Mouse (Mus musculus) thymus, adult 2 months (tissue): Measurements from ENCODE around the gene Heg1.

Experiments
- CTCF ChIP-seq: fragments of 200-500 bp; IDR thresholded peaks from 2 replicates; pipeline ENCODE4 v1.5.1; 2012; ENCODE audit warnings: mild to moderate bottlenecking, control low read depth, low read length, moderate library complexity, borderline replicate concordance; ENCODE audit not compliant: control insufficient read depth, poor library complexity, insufficient read depth; ENCODE audit errors: extremely low read depth
- POLR2A ChIP-seq: fragments of 200-500 bp; IDR thresholded peaks from 2 replicates; pipeline ENCODE4 v1.6.1; 2012; ENCODE audit warnings: mild to moderate bottlenecking, low read length, control low read depth, moderate library complexity; ENCODE audit not compliant: control insufficient read depth, poor library complexity, insufficient read depth; ENCODE audit errors: extremely low read depth

DNA sequence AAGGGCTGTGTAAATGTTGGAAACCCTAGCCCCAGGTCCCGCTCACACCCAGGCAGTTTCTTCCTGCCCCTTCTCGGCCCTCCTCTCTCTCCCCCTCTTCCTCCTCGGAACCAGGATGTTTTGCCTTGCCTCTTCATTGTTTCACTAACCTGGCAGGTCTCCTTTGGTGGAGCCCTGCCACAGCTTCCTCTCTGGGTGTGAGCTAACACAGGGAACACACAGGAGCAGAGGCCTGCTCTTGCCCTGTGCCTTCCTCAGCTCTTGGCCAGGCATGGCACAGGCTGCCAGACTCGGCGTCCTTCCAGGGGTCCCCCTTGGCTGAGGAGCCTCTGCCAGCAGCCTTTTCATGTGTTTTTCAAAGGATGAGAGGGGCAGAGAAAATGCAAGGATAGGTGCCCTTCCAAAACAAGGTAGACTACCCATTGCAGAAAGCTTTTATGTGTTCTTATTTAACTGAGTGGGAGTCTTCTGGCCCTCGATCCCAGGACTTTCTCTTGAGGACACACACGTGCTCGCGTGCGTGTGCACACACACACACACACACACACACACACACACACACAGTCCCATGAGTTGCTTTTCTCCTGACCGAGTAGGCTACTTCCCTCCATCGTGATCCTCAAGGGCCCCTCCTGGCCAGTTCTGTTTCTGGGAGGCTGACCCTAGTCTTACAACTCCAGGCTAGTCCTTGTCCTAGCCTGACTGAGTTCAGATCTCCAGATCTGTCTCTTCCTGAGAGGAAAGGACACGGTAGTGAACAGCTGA lies 12.8 kb downstream of the Heg1 start:
- TF ChIP-seq CTCF, result no peak
- TF ChIP-seq POLR2A, result no peak
